Mouse (Mus musculus) neural tube, embryonic 11.5 days (tissue): Measurements from ENCODE around the gene Gm49416. TPM values are rescaled to one million over a fixed set of nuclear protein-coding genes. Genes with fewer than 3 reads are reported as not detected.

ENCODE experiments used
- ATAC-seq: fragments of 200-750 bp; cut with Nextera tagmentation; 2 replicates; pipeline ENCODE4 v1.8.0; 2017; ENCODE audit warnings: moderate number of reproducible peaks, mild to moderate bottlenecking, moderate TSS enrichment, moderate library complexity; ENCODE audit not compliant: insufficient read depth, low FRiP score, low TSS enrichment
- DNase-seq: peaks from one replicate; pipeline ENCODE4 v3.0.0-alpha.2; 2015; ENCODE audit warnings: low spot score
- H3K27ac ChIP-seq: fragments of 300-500 bp; sonication (generic); 2 replicates; pipeline ENCODE4 v1.5.1; 2014; ENCODE audit warnings: low read depth, mild to moderate bottlenecking, low read length
- H3K27me3 ChIP-seq: fragments of 300-500 bp; sonication (generic); 2 replicates; pipeline ENCODE4 v1.6.1; 2014; ENCODE audit warnings: mild to moderate bottlenecking, low read length, mixed read lengths; ENCODE audit not compliant: control insufficient read depth, insufficient read depth
- H3K36me3 ChIP-seq: fragments of 300-500 bp; sonication (generic); 2 replicates; pipeline ENCODE4 v1.6.1; 2014; ENCODE audit warnings: mild to moderate bottlenecking, low read length, moderate library complexity, mixed read lengths; ENCODE audit not compliant: control insufficient read depth, insufficient read depth
- H3K4me1 ChIP-seq: fragments of 300-500 bp; sonication (generic); 2 replicates; pipeline ENCODE4 v1.6.1; 2014; ENCODE audit warnings: low read length, mixed read lengths; ENCODE audit not compliant: control insufficient read depth, insufficient read depth
- H3K4me2 ChIP-seq: fragments of 300-500 bp; sonication (generic); 2 replicates; pipeline ENCODE4 v1.6.1; 2014; ENCODE audit warnings: low read depth, mild to moderate bottlenecking, moderate library complexity
- H3K4me3 ChIP-seq: fragments of 300-500 bp; sonication (generic); 2 replicates; pipeline ENCODE4 v1.5.1; 2014; ENCODE audit warnings: low read depth, low read length
- H3K9ac ChIP-seq: fragments of 300-500 bp; sonication (generic); 2 replicates; pipeline ENCODE4 v1.6.1; 2014; ENCODE audit warnings: mild to moderate bottlenecking, low read length
- H3K9me3 ChIP-seq: fragments of 300-500 bp; sonication (generic); 2 replicates; pipeline ENCODE4 v1.6.1; 2016; ENCODE audit warnings: low read length; ENCODE audit not compliant: control insufficient read depth
- WGBS: fragments of 180-500 bp; shearing (Covaris S2); extraction: QIAGEN DNeasy Blood & Tissue Kit; methylation state at CpG from one replicate; pipeline ENCODE4 v1.1.7; 2014; 5-methylcytosine and 5-hydroxymethylcytosine counted together
- polyA plus RNA-seq: library from polyadenylated mRNA; unstranded; fragments of >200 nt; fragmentation: Nextera tagmentation; extraction: Ambion mirVana; gene quantifications from 2 replicates; pipeline ENCODE4 v1.2.1, GENCODE M21; 2014

The Gm49416 gene
- not detected in 2 replicates for polyA plus RNA-seq

DNA sequence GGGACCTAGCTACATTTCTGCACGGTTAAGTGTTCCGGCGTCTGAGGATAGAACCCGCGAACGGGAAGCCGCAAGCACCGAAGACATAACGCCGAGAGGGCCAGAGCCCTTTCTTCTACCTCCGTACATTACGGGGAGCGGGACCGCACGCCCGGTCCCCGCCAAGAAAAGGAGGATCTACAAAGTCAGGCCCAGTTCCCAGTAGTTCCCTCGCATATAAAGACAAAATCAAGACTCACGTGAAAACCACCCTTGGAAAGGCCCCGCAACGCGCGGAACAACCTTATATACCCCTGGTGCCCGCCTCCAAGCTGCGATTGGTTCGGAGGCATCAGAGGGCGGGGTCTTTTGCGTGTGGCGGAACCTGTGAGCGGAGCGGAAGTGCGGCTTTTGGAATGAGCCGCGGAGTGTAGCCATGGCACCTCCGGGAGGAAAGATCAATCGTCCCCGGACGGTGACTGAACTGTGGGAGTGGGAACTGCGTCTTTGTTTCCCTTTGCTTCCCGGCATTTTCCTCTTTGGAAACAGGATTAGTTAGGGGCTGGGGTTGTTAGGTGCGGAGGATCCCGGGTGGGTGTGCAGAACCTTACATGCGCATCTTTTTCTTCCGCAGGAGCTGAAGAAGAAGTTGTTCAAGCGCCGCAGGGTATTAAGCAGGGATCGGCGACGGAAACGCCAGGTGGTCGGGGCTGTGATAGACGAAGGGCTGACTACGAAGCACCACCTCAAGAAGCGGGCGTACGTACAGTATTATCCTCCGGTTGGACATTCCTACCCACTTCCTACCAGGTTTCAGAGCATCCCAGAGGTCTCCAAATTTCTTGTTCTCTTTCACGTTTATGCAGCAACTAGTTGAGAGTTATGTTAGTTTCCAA lies at the start of gene Gm49416, which contains the start of gene 1810009A15Rik:
Gene Gm49416, plus strand, starts transcription at position 416 of the 875 bp plus-strand sequence.
Gene 1810009A15Rik, plus strand, starts transcription at position 343 of the 875 bp plus-strand sequence.
- Histone ChIP-seq H3K9me3 (no peaks in the 10 kb centered on the region), H3K36me3 (0 out of 2 replicates have a peak, but pooled peaks cover 2% of the 10 kb centered on the region), H3K4me1 (peaks cover 8% of the 10 kb centered on the region), H3K27me3 (no peaks in the 10 kb centered on the region), H3K4me3 (peak within 1 kb of the TSS; percentile 68), H3K27ac (peak within 1 kb of the TSS; percentile 87), H3K9ac (peak within 1 kb of the TSS; percentile 84), H3K4me2 (peak within 1 kb of the TSS; percentile 80)
- peak; percentile 95 for ATAC-seq
- DNase-seq, result peak; percentile 95
- WGBS, result under 1% methylated on average over 58 of the region's 58 CpGs

DNA sequence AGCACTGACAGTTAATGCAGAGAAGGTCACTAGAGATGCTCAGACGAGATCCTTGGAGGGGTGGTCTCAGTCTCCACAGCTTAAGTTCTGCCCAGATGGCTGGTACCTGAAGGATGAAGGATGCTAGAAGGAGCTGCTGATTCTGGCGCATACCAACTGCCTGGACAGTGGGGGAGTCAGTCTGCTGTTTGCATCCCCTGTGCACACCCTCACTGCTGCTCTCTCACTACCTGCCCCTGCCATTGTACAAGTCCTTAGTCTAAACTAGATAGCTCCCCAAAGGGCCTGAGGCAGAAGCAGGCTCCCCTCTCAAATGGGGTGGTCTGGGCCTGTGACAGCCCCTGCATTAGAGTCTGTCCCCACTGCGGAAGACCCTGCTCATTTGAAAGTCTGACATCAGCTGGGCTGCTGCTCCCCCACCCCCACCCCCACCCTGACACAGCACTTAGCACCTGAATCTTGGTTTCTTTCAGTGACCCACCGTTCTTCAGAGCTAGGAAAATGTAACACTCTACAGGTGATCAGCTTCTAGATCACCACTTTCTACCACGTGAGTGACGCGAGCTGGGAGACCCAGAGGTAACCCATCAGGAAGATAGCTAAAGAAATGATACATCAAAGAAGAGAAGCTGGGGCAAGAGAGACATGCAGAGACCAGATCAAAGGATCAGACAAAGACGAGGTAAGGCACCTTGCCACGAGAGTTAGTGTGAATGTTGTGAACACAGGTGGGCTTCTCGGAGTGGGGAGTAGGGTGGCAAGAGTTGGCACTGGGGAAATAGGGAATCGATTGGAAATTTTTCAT lies 49.4 kb upstream of the Gm49416 start, which contains the start of gene Gng3:
Gene Gng3, minus strand, starts transcription at position 92 of the 805 bp plus-strand sequence.
- peak within 1 kb of the TSS; percentile 90 for H3K27ac ChIP-seq
- peak within 1 kb of the TSS; percentile 65 for H3K4me2 ChIP-seq
- peaks cover 1% of the 10 kb centered on the region for H3K36me3 ChIP-seq
- H3K9ac ChIP-seq, result peak within 1 kb of the TSS; percentile 79
- WGBS, result 50% methylated on average over 11 of the region's 11 CpGs
- no peaks in the 10 kb centered on the region for H3K27me3 ChIP-seq
- H3K4me3 ChIP-seq, result peak within 1 kb of the TSS; percentile 44
- ATAC-seq, result peak; percentile 69
- peak; percentile 80 for DNase-seq
- peaks cover 12% of the 10 kb centered on the region for H3K4me1 ChIP-seq
- H3K9me3 ChIP-seq, result no peaks in the 10 kb centered on the region

DNA sequence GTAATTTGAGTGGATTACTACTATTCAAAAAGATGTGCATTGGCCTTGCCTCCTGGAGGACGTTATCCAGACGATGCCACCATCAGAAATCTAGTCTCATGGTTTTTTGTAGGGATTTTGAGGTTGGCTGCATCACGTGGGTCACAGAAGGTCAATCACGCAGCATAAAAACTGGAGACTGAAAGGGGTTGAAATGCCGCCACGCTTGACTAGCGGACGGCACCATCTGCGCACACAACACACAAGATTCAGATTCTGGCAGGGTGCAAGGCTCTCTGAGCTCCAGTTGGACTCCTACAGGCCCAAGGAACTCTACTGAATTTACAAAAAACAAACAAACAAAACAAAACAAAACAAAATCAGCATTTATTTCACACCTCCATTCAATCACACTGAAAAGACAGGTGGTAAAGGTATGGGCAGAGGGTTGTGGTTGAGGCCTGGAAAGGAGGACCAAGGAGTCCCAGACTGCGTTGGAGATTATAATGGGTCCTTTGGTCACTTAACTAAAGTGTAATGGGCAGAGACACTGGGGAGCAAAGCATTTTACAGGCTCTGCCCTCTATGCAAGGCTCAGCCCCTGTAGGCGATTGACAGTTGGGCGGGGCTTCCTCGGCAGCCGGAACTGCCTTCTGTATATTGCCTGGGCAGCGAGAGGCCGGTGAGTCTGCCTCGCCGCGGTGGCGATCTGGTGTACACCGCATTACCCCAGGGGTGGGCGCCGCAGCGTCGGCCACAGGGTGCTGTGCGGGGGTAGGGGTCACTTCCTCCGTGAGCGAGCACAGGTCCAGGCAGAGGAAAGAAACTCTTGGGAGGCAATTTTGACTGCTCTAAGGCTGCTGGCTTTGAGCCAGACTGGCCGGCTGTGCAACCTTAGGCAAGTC lies 48.6 kb upstream of the Gm49416 start:
- Histone ChIP-seq H3K9me3 (no peaks in the 10 kb centered on the region), H3K4me3 (peak overlapping the region; percentile 44), H3K36me3 (no peaks in the 10 kb centered on the region), H3K27me3 (no peaks in the 10 kb centered on the region), H3K9ac (peak overlapping the region; percentile 58), H3K4me1 (peaks cover 12% of the 10 kb centered on the region), H3K4me2 (peak overlapping the region; percentile 65), H3K27ac (0 out of 2 replicates have a peak overlapping the region, but pooled peaks have one; percentile 90)
- peak; percentile 36 for ATAC-seq
- peak; percentile 65 for DNase-seq
- 20% methylated on average over 29 of the region's 29 CpGs for WGBS

DNA sequence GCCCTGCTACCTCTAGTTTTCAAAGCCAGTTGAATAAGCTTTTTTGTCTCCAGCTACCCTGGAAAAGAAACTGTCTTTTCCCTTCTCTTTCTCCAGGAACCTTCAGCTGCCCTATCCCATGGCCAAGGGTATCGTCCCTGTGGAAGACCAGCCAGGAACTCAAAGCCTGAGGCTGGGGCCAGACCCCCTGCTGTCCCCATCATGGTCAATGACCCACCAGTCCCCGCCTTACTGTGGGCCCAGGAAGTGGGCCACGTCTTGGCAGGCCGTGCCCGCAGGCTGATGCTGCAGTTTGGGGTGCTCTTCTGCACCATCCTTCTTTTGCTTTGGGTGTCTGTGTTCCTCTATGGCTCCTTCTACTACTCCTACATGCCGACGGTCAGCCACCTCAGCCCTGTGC lies 47.7 kb upstream of the Gm49416 start:
- Histone ChIP-seq H3K9me3 (no peaks in the 10 kb centered on the region), H3K4me2 (peak overlapping the region; percentile 65), H3K36me3 (no peaks in the 10 kb centered on the region), H3K27me3 (no peaks in the 10 kb centered on the region), H3K9ac (peak overlapping the region; percentile 58; the same call in 1 of the 2 replicates), H3K4me3 (peak overlapping the region; percentile 44; the same call in 1 of the 2 replicates), H3K4me1 (peaks cover 12% of the 10 kb centered on the region), H3K27ac (no peak overlapping the region)
- no peak for ATAC-seq
- 84% methylated on average over 7 of the region's 7 CpGs for WGBS
- no peak for DNase-seq

DNA sequence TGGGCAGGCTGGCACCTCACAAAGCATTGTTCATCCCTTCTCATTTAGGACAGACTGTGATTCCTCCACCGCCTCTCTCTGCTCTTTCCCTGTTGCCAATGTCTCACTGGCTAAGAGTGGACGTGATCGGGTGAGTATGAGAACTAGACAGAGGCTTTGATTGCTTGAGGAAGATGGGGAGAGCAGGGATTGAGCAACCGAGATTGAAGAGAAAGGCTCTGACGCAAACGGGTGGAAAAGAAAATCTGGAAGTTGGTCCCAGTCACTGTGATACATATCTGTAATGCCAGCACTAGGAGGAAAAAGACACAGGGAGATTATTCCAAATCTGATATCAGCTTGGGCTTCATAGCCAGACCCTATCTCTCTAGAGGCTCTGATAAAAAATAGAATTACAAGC lies 45.8 kb upstream of the Gm49416 start:
- H3K36me3 ChIP-seq, result peaks cover 5% of the 10 kb centered on the region
- WGBS, result 92% methylated on average over 6 of the region's 6 CpGs

DNA sequence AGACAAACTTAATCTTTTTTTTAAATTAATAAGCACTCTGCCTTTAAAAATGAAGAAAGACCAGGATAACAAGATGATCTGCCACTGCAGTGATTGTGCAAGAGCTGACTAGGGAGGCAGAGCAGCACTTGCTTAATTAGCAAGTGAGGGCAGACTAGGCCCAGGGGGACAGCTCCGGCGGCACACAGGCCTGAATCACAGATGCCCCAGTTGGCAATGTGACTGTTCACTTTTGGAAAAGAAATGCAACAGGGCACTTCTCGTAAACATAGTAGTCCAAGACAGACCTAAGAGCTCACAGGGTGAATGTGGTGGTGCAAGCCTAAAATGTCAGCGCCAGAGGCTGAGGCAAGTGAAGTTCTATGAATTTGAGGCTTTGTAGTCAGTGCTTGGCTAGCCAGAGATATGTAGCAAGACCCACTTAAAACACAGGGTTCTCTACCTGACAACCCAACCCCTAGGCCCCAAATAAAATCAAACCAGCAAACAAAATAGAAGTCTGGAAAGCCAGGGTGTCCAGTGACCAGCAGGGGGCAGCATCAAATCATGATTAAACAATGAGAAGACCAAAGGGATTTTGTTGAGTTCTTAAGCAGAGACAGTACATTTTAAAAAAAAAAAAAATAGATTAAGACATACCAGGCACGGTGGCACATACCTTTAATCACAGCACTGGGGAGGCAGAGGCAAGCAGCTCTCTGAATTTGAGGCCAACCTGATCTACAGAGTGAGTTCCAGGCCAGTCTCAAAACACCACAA lies 44.2 kb upstream of the Gm49416 start:
- Histone ChIP-seq H3K4me3 (no peak overlapping the region), H3K27ac (no peak overlapping the region), H3K9ac (no peak overlapping the region), H3K4me1 (peaks cover 6% of the 10 kb centered on the region; the same call in 1 of the 2 replicates), H3K9me3 (no peaks in the 10 kb centered on the region), H3K27me3 (no peaks in the 10 kb centered on the region), H3K36me3 (peaks cover 5% of the 10 kb centered on the region), H3K4me2 (no peak overlapping the region)
- WGBS, result 76% methylated on average over 5 of the region's 5 CpGs
- ATAC-seq (no peak), DNase-seq (peak; percentile 71)

More for the DNA sequence above, 45.8 kb upstream of the Gm49416 start:
- Histone ChIP-seq H3K27me3 (no peaks in the 10 kb centered on the region), H3K27ac (no peak overlapping the region), H3K9me3 (no peaks in the 10 kb centered on the region), H3K4me1 (peaks cover 12% of the 10 kb centered on the region), H3K9ac (no peak overlapping the region), H3K4me3 (no peak overlapping the region), H3K4me2 (no peak overlapping the region)
- ATAC-seq (no peak), DNase-seq (no peak)

DNA sequence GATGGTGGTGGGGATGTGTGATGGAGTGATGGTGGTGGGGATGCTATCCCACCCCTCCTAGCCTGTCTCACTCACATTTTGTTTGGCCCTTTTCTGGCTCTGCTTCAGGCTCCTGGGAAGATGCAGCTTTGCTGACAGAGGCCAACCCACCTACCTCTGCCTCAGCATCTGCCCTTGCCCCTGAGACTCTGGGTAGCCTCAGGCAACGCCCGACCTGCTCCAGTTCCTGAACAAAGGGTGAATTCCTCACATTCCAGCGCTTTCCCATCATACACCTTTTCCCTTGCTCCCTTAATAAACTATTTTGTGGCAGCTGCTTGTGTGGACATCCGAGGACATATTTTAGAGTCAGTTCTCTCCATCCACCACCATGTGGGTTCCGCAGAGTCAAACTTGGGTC lies 40.4 kb upstream of the Gm49416 start:
- no peaks in the 10 kb centered on the region for H3K4me1 ChIP-seq
- ATAC-seq (no peak), DNase-seq (no peak)
- no peak overlapping the region for H3K4me2 ChIP-seq
- WGBS, result 75% methylated on average over 5 of the region's 5 CpGs
- H3K27ac ChIP-seq, result no peak overlapping the region
- no peaks in the 10 kb centered on the region for H3K27me3 ChIP-seq
- H3K36me3 ChIP-seq, result peaks cover 5% of the 10 kb centered on the region
- no peak overlapping the region for H3K4me3 ChIP-seq
- H3K9me3 ChIP-seq, result no peaks in the 10 kb centered on the region
- no peak overlapping the region for H3K9ac ChIP-seq
